Mouse (Mus musculus) hindbrain, embryonic 16.5 days (tissue): ENCODE data around the gene Eya2. TPM values are rescaled to one million over a fixed set of nuclear protein-coding genes. Genes with fewer than 3 reads are reported as not detected.
A peak's percentile ranks its signal among the peaks of the same experiment; 100 is the strongest.

Experiments
- ATAC-seq: fragments of 200-750 bp; cut with Nextera tagmentation; 2 replicates; pipeline ENCODE4 v1.8.0; 2017; ENCODE audit warnings: moderate TSS enrichment, moderate library complexity
- H3K27ac ChIP-seq: fragments of 300-500 bp; sonication (generic); 2 replicates; pipeline ENCODE4 v1.5.1; 2014; ENCODE audit warnings: low read depth, mild to moderate bottlenecking, control low read depth, low read length, moderate library complexity
- H3K27me3 ChIP-seq: fragments of 300-500 bp; sonication (generic); replicated peaks from 2 replicates; pipeline ENCODE4 v1.6.1; 2014; ENCODE audit warnings: low read length; ENCODE audit not compliant: control insufficient read depth, insufficient read depth
- H3K36me3 ChIP-seq: fragments of 300-500 bp; sonication (generic); 2 replicates; pipeline ENCODE4 v1.6.1; 2014; ENCODE audit warnings: mild to moderate bottlenecking, low read length, moderate library complexity, mixed read lengths; ENCODE audit not compliant: control insufficient read depth, insufficient read depth
- H3K4me1 ChIP-seq: fragments of 300-500 bp; sonication (generic); 2 replicates; pipeline ENCODE4 v1.6.1; 2014; ENCODE audit warnings: low read depth, low read length; ENCODE audit not compliant: control insufficient read depth, insufficient read depth
- H3K4me2 ChIP-seq: fragments of 300-500 bp; sonication (generic); 2 replicates; pipeline ENCODE4 v1.6.1; 2014; ENCODE audit warnings: mild to moderate bottlenecking, low read length, control low read depth, moderate library complexity
- H3K4me3 ChIP-seq: fragments of 300-500 bp; sonication (generic); 2 replicates; pipeline ENCODE4 v1.5.1; 2014; ENCODE audit warnings: mild to moderate bottlenecking, low read length, control low read depth, moderate library complexity
- H3K9ac ChIP-seq: fragments of 300-500 bp; sonication (generic); 2 replicates; pipeline ENCODE4 v1.6.1; 2014; ENCODE audit warnings: low read depth, mild to moderate bottlenecking, control low read depth, low read length, moderate library complexity
- H3K9me3 ChIP-seq: fragments of 300-500 bp; sonication (generic); 2 replicates; pipeline ENCODE4 v1.6.1; 2014; ENCODE audit warnings: mild to moderate bottlenecking, low read length, moderate library complexity; ENCODE audit not compliant: control insufficient read depth
- WGBS: fragments of 180-500 bp; shearing (Covaris S2); extraction: QIAGEN DNeasy Blood & Tissue Kit; methylation state at CpG from one replicate; pipeline ENCODE4 v1.1.7; 2014; 5-methylcytosine and 5-hydroxymethylcytosine counted together
- polyA plus RNA-seq: library from polyadenylated mRNA; unstranded; fragments of >200 nt; fragmentation: Nextera tagmentation; extraction: Ambion mirVana; gene quantifications from 2 replicates; pipeline ENCODE4 v1.2.1, GENCODE M21; 2015

Gene Eya2
- polyA plus RNA-seq, 1 experiment from 2014 or later = 8.1 TPM

GRCm38 (mm10) chr2:165583044-165583443, 11.8 kb upstream of the Eya2 start:
- H3K9ac ChIP-seq = no peak overlapping the region
- 50% methylated on average over 8 of the region's 8 CpGs for WGBS

GRCm38 (mm10) chr2:165583518-165583917, 11.3 kb upstream of the Eya2 start:
- Histone ChIP-seq H3K36me3 (no peaks in the 10 kb centered on the region), H3K4me1 (no peaks in the 10 kb centered on the region), H3K27ac (no peak overlapping the region), H3K4me2 (no peak overlapping the region), H3K9me3 (no peaks in the 10 kb centered on the region), H3K4me3 (no peak overlapping the region), H3K27me3 (no peaks in the 10 kb centered on the region), H3K9ac (no peak overlapping the region)
- WGBS = 61% methylated on average over 4 of the region's 4 CpGs
- ATAC-seq = peak; percentile 58; the same call in 1 of the 2 replicates

More at GRCm38 (mm10) chr2:165583044-165583443, 11.8 kb upstream of the Eya2 start:
- Histone ChIP-seq H3K4me3 (no peak overlapping the region), H3K9me3 (no peaks in the 10 kb centered on the region), H3K27me3 (no peaks in the 10 kb centered on the region), H3K27ac (no peak overlapping the region), H3K4me2 (no peak overlapping the region), H3K4me1 (no peaks in the 10 kb centered on the region), H3K36me3 (no peaks in the 10 kb centered on the region)
- ATAC-seq = peak; percentile 6; the same call in 1 of the 2 replicates

- Histone ChIP-seq H3K36me3 (no peaks in the 10 kb centered on the region), H3K9me3 (no peaks in the 10 kb centered on the region), H3K4me3 (no peak overlapping the region), H3K27me3 (no peaks in the 10 kb centered on the region), H3K4me1 (no peaks in the 10 kb centered on the region), H3K27ac (no peak overlapping the region), H3K9ac (no peak overlapping the region), H3K4me2 (no peak overlapping the region)
- 83% methylated on average over 3 of the region's 3 CpGs for WGBS
- ATAC-seq = no peak
Observed at GRCm38 (mm10) chr2:165584563-165584962, 10.3 kb upstream of the Eya2 start.

GRCm38 (mm10) chr2:165590742-165591141, 4.1 kb upstream of the Eya2 start:
- no peaks in the 10 kb centered on the region for H3K9me3 ChIP-seq
- H3K4me1 ChIP-seq = peaks cover 8% of the 10 kb centered on the region
- H3K9ac ChIP-seq = no peak overlapping the region
- H3K4me3 ChIP-seq = no peak overlapping the region
- 90% methylated on average over 16 of the region's 16 CpGs for WGBS
- H3K27me3 ChIP-seq = peaks cover 2% of the 10 kb centered on the region; the same call in 1 of the 2 replicates
- ATAC-seq = no peak
- no peak overlapping the region for H3K4me2 ChIP-seq
- H3K36me3 ChIP-seq = no peaks in the 10 kb centered on the region
- H3K27ac ChIP-seq = no peak overlapping the region

DNA sequence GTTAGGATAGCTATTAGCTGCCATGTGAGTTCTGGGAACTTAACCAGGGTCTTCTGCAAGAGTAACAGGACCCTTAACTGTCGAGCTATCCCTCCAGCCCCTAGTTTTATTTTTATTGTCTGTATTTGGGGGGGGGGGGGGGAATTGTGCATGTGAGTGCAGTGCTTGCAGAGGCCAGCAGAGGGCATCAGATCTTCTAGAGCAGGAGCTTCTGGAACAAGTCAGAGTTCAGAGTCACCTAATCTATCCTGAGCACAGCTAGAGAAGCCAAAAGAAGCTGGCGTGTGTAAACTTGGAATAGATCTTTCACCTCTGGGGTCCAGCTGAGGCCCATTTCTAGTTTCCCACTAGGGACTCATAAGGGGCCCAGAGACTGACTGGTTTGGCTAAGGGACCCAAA, 1.1 kb upstream of the Eya2 start:
- no peak overlapping the region for H3K4me3 ChIP-seq

DNA sequence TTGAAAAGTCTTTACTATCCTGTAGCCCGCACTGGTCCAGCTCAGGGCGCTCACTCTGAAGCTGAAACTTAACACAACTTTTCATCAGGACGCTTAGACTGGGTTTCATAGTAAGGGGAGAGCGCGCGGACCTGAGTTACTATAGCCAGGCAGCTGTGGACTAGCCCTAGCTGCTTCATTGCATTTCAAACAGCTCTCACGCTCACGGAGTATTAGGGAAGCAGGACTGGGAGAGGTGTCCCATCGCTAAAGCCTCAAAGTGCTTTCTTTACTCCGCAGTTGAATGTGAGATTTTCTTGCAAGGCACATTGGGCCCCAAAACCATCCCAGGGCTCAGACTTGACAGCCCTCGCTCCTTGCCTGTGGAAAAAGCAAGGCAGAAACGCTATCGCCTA, 841 bp downstream of the Eya2 start:
- Histone ChIP-seq H3K9ac (peak overlapping the region; percentile 69), H3K4me2 (peak overlapping the region; percentile 97), H3K36me3 (no peaks in the 10 kb centered on the region), H3K27me3 (peaks cover 2% of the 10 kb centered on the region; the same call in 1 of the 2 replicates), H3K4me1 (peaks cover 8% of the 10 kb centered on the region), H3K9me3 (no peaks in the 10 kb centered on the region), H3K4me3 (peak overlapping the region; percentile 54), H3K27ac (no peak overlapping the region)
- ATAC-seq = 0 out of 2 replicates have a peak, but pooled peaks have one; percentile 24
- WGBS = 6% methylated on average over 13 of the region's 13 CpGs

More for the DNA sequence above, 1.1 kb upstream of the Eya2 start:
- H3K4me1 ChIP-seq = peaks cover 8% of the 10 kb centered on the region
- no peaks in the 10 kb centered on the region for H3K9me3 ChIP-seq
- peaks cover 2% of the 10 kb centered on the region; the same call in 1 of the 2 replicates for H3K27me3 ChIP-seq
- H3K36me3 ChIP-seq = no peaks in the 10 kb centered on the region
- H3K27ac ChIP-seq = no peak overlapping the region
- no peak for ATAC-seq
- 89% methylated on average over 2 of the region's 2 CpGs for WGBS
- no peak overlapping the region for H3K4me2 ChIP-seq
- H3K9ac ChIP-seq = no peak overlapping the region

- ATAC-seq = no peak
- Histone ChIP-seq H3K4me2 (peak overlapping the region; percentile 97), H3K27me3 (peaks cover 2% of the 10 kb centered on the region; the same call in 1 of the 2 replicates), H3K27ac (no peak overlapping the region), H3K4me3 (peak overlapping the region; percentile 54), H3K9ac (no peak overlapping the region; the same call in 1 of the 2 replicates), H3K4me1 (peaks cover 8% of the 10 kb centered on the region), H3K36me3 (no peaks in the 10 kb centered on the region), H3K9me3 (no peaks in the 10 kb centered on the region)
- WGBS = 19% methylated on average over 11 of the region's 11 CpGs
Observed at GRCm38 (mm10) chr2:165596141-165596540, 1.3 kb downstream of the Eya2 start.

- WGBS = 57% methylated on average over 6 of the region's 6 CpGs
- peaks cover 8% of the 10 kb centered on the region for H3K4me1 ChIP-seq
- no peak overlapping the region for H3K4me2 ChIP-seq
- peaks cover 2% of the 10 kb centered on the region; the same call in 1 of the 2 replicates for H3K27me3 ChIP-seq
- H3K4me3 ChIP-seq = no peak overlapping the region
- H3K9ac ChIP-seq = peak overlapping the region; percentile 42; the same call in 1 of the 2 replicates
- ATAC-seq = no peak
- H3K9me3 ChIP-seq = no peaks in the 10 kb centered on the region
- no peaks in the 10 kb centered on the region for H3K36me3 ChIP-seq
- no peak overlapping the region for H3K27ac ChIP-seq
Observed at GRCm38 (mm10) chr2:165597536-165597935, 2.7 kb downstream of the Eya2 start.

DNA sequence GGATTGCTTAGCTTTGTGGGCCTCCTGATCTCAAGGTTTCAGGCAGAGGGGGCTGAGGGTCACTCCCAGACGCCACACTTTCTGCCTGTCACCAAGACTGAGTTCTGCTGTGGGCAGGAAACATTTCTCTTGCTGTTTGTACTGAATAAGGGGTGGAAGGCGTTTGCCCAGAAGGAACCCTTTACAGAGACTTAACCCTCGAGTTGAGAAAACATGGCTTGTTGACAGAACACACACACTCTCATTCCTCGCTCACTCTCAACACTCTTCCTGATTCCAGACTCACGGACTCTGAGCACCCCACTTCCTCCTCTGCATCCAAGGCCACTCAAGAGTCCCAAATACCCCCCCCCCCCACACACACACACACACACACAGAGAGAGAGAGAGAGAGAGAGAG, 3.3 kb downstream of the Eya2 start:
- H3K36me3 ChIP-seq = no peaks in the 10 kb centered on the region
- ATAC-seq = no peak
- no peak overlapping the region for H3K4me2 ChIP-seq
- peaks cover 8% of the 10 kb centered on the region for H3K4me1 ChIP-seq
- H3K9me3 ChIP-seq = no peaks in the 10 kb centered on the region
- 66% methylated on average over 5 of the region's 5 CpGs for WGBS
- no peak overlapping the region for H3K9ac ChIP-seq
- H3K27me3 ChIP-seq = peaks cover 2% of the 10 kb centered on the region; the same call in 1 of the 2 replicates
- no peak overlapping the region for H3K27ac ChIP-seq
- H3K4me3 ChIP-seq = no peak overlapping the region
